Mouse (Mus musculus): ENCODE data around the gene Washc3. TPM values are rescaled to one million over a fixed set of nuclear protein-coding genes. Genes with fewer than 3 reads are reported as not detected.

Washc3 gene
- polyA plus RNA-seq, 1 experiment from 2014 or later: 75.2 TPM

GRCm38 (mm10) chr10:88263383-88263782 lies 62.5 kb downstream of the Washc3 start:
- no peaks in the 10 kb centered on the region for H3K36me3 ChIP-seq (ENCODE audit: insufficient read depth, low read length)
- H3K9me3 ChIP-seq (ENCODE audit: low read length): no peaks in the 10 kb centered on the region
- DNase-seq (ENCODE audit: low spot score): peak; percentile 40
- ATAC-seq: peak; percentile 71
- H3K4me1 ChIP-seq (ENCODE audit: insufficient read depth, low read depth, low read length): no peaks in the 10 kb centered on the region
- no peak overlapping the region for H3K27ac ChIP-seq (ENCODE audit: low read length)
- H3K4me2 ChIP-seq (replicated peaks; ENCODE audit: low read depth, low read length): no peak overlapping the region
- TF ChIP-seq EP300 (IDR thresholded peaks at IDR 0.05) (no peak), CTCF (IDR thresholded peaks at IDR 0.05) (no peak)
- WGBS: 43% methylated on average over 4 of the region's 4 CpGs
- H3K9ac ChIP-seq (replicated peaks; ENCODE audit: low read depth): no peak overlapping the region
- no peaks in the 10 kb centered on the region for H3K27me3 ChIP-seq (replicated peaks; ENCODE audit: insufficient read depth, low read length)
- no peak overlapping the region for H3K4me3 ChIP-seq (ENCODE audit: low read depth, low read length)

- no peaks in the 10 kb centered on the region for H3K9me3 ChIP-seq (ENCODE audit: low read length)
- H3K4me3 ChIP-seq (ENCODE audit: low read depth, low read length): no peak overlapping the region
- H3K27me3 ChIP-seq (replicated peaks; ENCODE audit: insufficient read depth, low read length): no peaks in the 10 kb centered on the region
- no peaks in the 10 kb centered on the region for H3K36me3 ChIP-seq (ENCODE audit: insufficient read depth, low read length)
- TF ChIP-seq EP300 (IDR thresholded peaks at IDR 0.05): no peak
- no peak for TF ChIP-seq CTCF (IDR thresholded peaks at IDR 0.05)
- DNase-seq (ENCODE audit: low spot score): no peak
- H3K4me1 ChIP-seq (ENCODE audit: insufficient read depth, low read depth, low read length): no peaks in the 10 kb centered on the region
- no peak overlapping the region for H3K27ac ChIP-seq (ENCODE audit: low read length)
- ATAC-seq: no peak
- H3K4me2 ChIP-seq (replicated peaks; ENCODE audit: low read depth, low read length): no peak overlapping the region
- WGBS: 76% methylated on average over 5 of the region's 5 CpGs
- no peak overlapping the region for H3K9ac ChIP-seq (replicated peaks; ENCODE audit: low read depth)
These were observed 73.2 kb downstream of the Washc3 start for GRCm38 (mm10) chr10:88274045-88274444.

DNA sequence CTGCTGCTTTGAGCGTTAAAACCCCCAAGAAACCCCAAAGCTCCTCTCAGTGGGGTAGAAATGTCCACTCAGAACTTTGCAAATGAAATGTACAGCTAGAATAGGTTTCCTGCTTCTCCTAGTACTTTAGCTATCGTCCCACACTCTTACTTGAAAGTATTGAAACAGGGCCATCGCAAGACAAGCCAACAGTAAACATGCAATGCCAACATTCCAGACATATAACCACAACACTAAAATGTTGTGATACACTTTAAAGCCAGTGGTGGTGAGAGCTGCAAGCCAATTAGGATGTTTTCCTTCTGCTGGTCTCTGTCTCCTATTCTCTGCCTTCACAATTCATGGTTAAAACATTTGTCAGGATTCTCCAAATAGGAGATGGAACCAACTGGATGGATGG lies 80.8 kb downstream of the Washc3 start:
- no peaks in the 10 kb centered on the region for H3K9me3 ChIP-seq (ENCODE audit: low read length)
- DNase-seq (ENCODE audit: low spot score) (peak; percentile 67), ATAC-seq (peak; percentile 71)
- no peak overlapping the region for H3K9ac ChIP-seq (replicated peaks; ENCODE audit: low read depth)
- no peak overlapping the region for H3K4me3 ChIP-seq (ENCODE audit: low read depth, low read length)
- H3K4me2 ChIP-seq (replicated peaks; ENCODE audit: low read depth, low read length): no peak overlapping the region
- TF ChIP-seq EP300 (IDR thresholded peaks at IDR 0.05) (peak; percentile 50), CTCF (IDR thresholded peaks at IDR 0.05) (no peak)
- H3K4me1 ChIP-seq (ENCODE audit: insufficient read depth, low read depth, low read length): no peaks in the 10 kb centered on the region
- H3K36me3 ChIP-seq (ENCODE audit: insufficient read depth, low read length): no peaks in the 10 kb centered on the region
- H3K27ac ChIP-seq (ENCODE audit: low read length): no peak overlapping the region
- 54% methylated on average over 3 of the region's 3 CpGs for WGBS
- no peaks in the 10 kb centered on the region for H3K27me3 ChIP-seq (replicated peaks; ENCODE audit: insufficient read depth, low read length)

DNA sequence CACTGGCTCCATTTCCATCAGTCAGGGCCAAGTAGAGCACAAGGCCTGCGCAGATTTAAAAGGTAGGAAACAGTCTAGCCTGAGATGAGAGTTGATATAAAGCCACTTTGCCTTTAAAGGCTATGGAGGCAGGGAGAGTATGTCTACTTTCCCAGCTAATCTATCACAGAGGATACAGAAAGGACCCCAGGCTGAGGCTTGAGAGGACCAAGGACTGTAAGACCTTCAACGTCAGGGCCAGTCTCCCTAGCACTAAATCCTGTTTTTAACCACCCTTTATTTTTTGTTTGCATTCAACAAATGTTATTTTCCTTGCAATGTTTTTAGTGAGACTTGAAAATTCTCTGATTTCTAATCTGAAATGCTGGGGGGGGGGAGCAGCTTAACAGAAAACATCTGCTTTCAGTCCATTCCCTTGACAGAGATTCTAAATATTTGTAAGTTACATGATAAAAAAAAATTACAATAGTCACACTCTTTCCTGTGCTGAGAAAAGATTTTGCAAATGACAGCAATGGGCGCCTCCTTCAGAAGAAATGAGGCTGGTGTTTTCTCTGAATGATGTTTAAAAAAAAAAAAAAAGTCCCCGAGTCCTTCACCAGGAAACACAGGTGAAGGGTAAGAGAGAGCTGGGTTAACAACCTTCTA lies 83.6 kb downstream of the Washc3 start:
- H3K27me3 ChIP-seq (replicated peaks; ENCODE audit: insufficient read depth, low read length): no peaks in the 10 kb centered on the region
- H3K4me3 ChIP-seq (ENCODE audit: low read depth, low read length): no peak overlapping the region
- TF ChIP-seq EP300 (IDR thresholded peaks at IDR 0.05) (no peak), CTCF (IDR thresholded peaks at IDR 0.05) (no peak)
- 56% methylated on average over 4 of the region's 4 CpGs for WGBS
- no peaks in the 10 kb centered on the region for H3K4me1 ChIP-seq (ENCODE audit: insufficient read depth, low read depth, low read length)
- H3K9me3 ChIP-seq (ENCODE audit: low read length): no peaks in the 10 kb centered on the region
- DNase-seq (ENCODE audit: low spot score) (peak; percentile 26), ATAC-seq (no peak)
- H3K27ac ChIP-seq (ENCODE audit: low read length): no peak overlapping the region
- H3K4me2 ChIP-seq (replicated peaks; ENCODE audit: low read depth, low read length): no peak overlapping the region
- H3K9ac ChIP-seq (replicated peaks; ENCODE audit: low read depth): no peak overlapping the region
- H3K36me3 ChIP-seq (ENCODE audit: insufficient read depth, low read length): no peaks in the 10 kb centered on the region

DNA sequence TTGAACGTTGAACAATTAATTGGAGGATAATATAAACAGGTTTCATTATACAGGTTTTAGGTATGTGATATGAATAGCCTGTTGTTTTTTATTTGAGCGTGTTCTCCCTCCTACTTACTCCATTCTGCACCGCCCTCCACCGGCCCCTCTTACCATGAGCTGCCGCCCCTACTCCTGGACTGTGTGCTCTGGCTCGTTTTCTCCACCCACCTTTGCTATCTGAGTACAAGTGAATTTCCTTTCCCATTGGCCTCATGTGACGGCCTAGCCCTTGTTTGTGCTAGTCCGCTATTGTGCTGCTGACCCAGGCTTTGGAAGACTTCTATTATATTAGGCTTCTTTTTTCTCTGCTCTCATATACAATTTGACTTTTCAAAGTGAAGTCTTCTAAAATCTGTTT lies 86.4 kb downstream of the Washc3 start:
- no peaks in the 10 kb centered on the region for H3K36me3 ChIP-seq (ENCODE audit: insufficient read depth, low read length)
- no peak overlapping the region for H3K9ac ChIP-seq (replicated peaks; ENCODE audit: low read depth)
- TF ChIP-seq EP300 (IDR thresholded peaks at IDR 0.05): no peak
- H3K4me3 ChIP-seq (ENCODE audit: low read depth, low read length): no peak overlapping the region
- no peaks in the 10 kb centered on the region for H3K27me3 ChIP-seq (replicated peaks; ENCODE audit: insufficient read depth, low read length)
- no peaks in the 10 kb centered on the region for H3K9me3 ChIP-seq (ENCODE audit: low read length)
- no peaks in the 10 kb centered on the region for H3K4me1 ChIP-seq (ENCODE audit: insufficient read depth, low read depth, low read length)
- no peak for DNase-seq (ENCODE audit: low spot score)
- no peak for ATAC-seq
- no peak overlapping the region for H3K4me2 ChIP-seq (replicated peaks; ENCODE audit: low read depth, low read length)
- no peak overlapping the region for H3K27ac ChIP-seq (ENCODE audit: low read length)
- 53% methylated on average over 8 of the region's 8 CpGs for WGBS

- TF ChIP-seq EP300 (IDR thresholded peaks at IDR 0.05) (no peak), CTCF (IDR thresholded peaks at IDR 0.05) (no peak)
- no peaks in the 10 kb centered on the region for H3K27me3 ChIP-seq (replicated peaks; ENCODE audit: insufficient read depth, low read length)
- no peak overlapping the region for H3K4me3 ChIP-seq (ENCODE audit: low read depth, low read length)
- WGBS: 65% methylated on average over 10 of the region's 10 CpGs
- no peak for DNase-seq (ENCODE audit: low spot score)
- no peak for ATAC-seq
- no peak overlapping the region for H3K4me2 ChIP-seq (replicated peaks; ENCODE audit: low read depth, low read length)
- no peaks in the 10 kb centered on the region for H3K4me1 ChIP-seq (ENCODE audit: insufficient read depth, low read depth, low read length)
- H3K9me3 ChIP-seq (ENCODE audit: low read length): no peaks in the 10 kb centered on the region
- no peak overlapping the region for H3K9ac ChIP-seq (replicated peaks; ENCODE audit: low read depth)
- no peaks in the 10 kb centered on the region for H3K36me3 ChIP-seq (ENCODE audit: insufficient read depth, low read length)
- H3K27ac ChIP-seq (ENCODE audit: low read length): no peak overlapping the region
These were observed 87.2 kb downstream of the Washc3 start for GRCm38 (mm10) chr10:88288061-88288460.

DNA sequence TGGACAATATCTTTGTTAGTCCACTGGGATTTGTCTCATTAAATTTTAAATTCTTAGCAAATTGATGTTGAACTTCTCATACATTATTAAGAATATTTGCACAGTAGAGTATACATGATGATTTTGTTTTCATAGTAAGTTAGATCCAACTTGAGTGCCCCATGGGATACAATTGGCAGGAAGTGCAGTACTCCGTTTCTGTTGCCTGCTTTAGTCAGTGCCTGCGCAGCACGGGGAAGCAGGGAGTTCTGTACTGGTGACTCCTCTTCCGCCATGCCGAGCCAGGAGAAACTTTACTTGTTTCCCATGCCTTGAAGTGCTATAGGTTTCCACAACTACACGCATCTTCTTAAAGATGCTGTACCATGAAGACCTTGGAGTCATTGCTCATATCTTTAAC lies 94.2 kb downstream of the Washc3 start:
- no peak overlapping the region for H3K9ac ChIP-seq (replicated peaks; ENCODE audit: low read depth)
- no peak overlapping the region for H3K27ac ChIP-seq (ENCODE audit: low read length)
- no peaks in the 10 kb centered on the region for H3K4me1 ChIP-seq (ENCODE audit: insufficient read depth, low read depth, low read length)
- H3K27me3 ChIP-seq (replicated peaks; ENCODE audit: insufficient read depth, low read length): no peaks in the 10 kb centered on the region
- ATAC-seq (no peak), DNase-seq (ENCODE audit: low spot score) (no peak)
- H3K4me3 ChIP-seq (ENCODE audit: low read depth, low read length): no peak overlapping the region
- H3K36me3 ChIP-seq (ENCODE audit: insufficient read depth, low read length): no peaks in the 10 kb centered on the region
- TF ChIP-seq EP300 (IDR thresholded peaks at IDR 0.05) (no peak), CTCF (IDR thresholded peaks at IDR 0.05) (no peak)
- H3K9me3 ChIP-seq (ENCODE audit: low read length): peaks cover 5% of the 10 kb centered on the region; the same call in 1 of the 2 replicates
- H3K4me2 ChIP-seq (replicated peaks; ENCODE audit: low read depth, low read length): no peak overlapping the region
- WGBS: 76% methylated on average over 6 of the region's 6 CpGs

Other genes with a start within 250 kb of the Washc3 start
- gene Pmch, start 110.0 kb upstream of the Washc3 start, polyA plus RNA-seq (2015; fragmentation: Nextera tagmentation; extraction: Ambion mirVana): 0.38 and 0.58 TPM in 2 replicates
- 0.79 and 0.94 TPM in 2 replicates for gene Parpbp, start 54.2 kb upstream of the Washc3 start, polyA plus RNA-seq (2015; fragmentation: Nextera tagmentation; extraction: Ambion mirVana)
- gene Nup37, start 54.1 kb upstream of the Washc3 start, polyA plus RNA-seq (2015; fragmentation: Nextera tagmentation; extraction: Ambion mirVana): 21.3 and 22.5 TPM in 2 replicates
- 232 and 257 TPM in 2 replicates for gene Dram1, start 178.0 kb downstream of the Washc3 start, polyA plus RNA-seq (2015; fragmentation: Nextera tagmentation; extraction: Ambion mirVana)
- gene Gnptab, start 178.0 kb downstream of the Washc3 start, polyA plus RNA-seq (2015; fragmentation: Nextera tagmentation; extraction: Ambion mirVana): 9.9 and 10.2 TPM in 2 replicates